Mouse (Mus musculus) erythroblast, embryonic 14.5 days (primary cell): ENCODE measurements around the gene Col4a4. TPM values are rescaled to one million over a fixed set of nuclear protein-coding genes. Genes with fewer than 3 reads are reported as not detected.

Experiments used
- H3K27me3 ChIP-seq: 2 replicates; pipeline ENCODE4 v1.6.1; 2012; ENCODE audit warnings: inconsistent platforms; ENCODE audit not compliant: control insufficient read depth
- H3K36me3 ChIP-seq: 2 replicates; pipeline ENCODE4 v1.6.1; 2012; ENCODE audit warnings: mild to moderate bottlenecking, inconsistent platforms; ENCODE audit not compliant: control insufficient read depth
- H3K4me1 ChIP-seq: 2 replicates; pipeline ENCODE4 v1.6.1; 2012; ENCODE audit warnings: inconsistent platforms; ENCODE audit not compliant: control insufficient read depth
- H3K4me3 ChIP-seq: replicated peaks from 2 replicates; pipeline ENCODE3; 2012; ENCODE audit warnings: moderate library complexity, mild to moderate bottlenecking, inconsistent platforms
- H3K9me3 ChIP-seq: 2 replicates; pipeline ENCODE4 v1.6.1; 2012; ENCODE audit warnings: low read length, inconsistent platforms, mixed read lengths; ENCODE audit not compliant: control insufficient read depth
- GATA1 ChIP-seq: IDR thresholded peaks from 2 replicates; pipeline ENCODE4 v1.6.1; 2012; ENCODE audit warnings: low read length, inconsistent platforms, mixed read lengths
- TAL1 ChIP-seq: IDR thresholded peaks from 3 replicates; pipeline ENCODE4 v1.6.1; 2012; ENCODE audit warnings: low read length, inconsistent platforms, mixed read lengths
- polyA plus RNA-seq: library from polyadenylated mRNA; stranded (reverse); fragments of >175 nt; gene quantifications from 2 replicates; pipeline ENCODE4 v1.2.3, GENCODE M21; 2012

Col4a4 gene
- polyA plus RNA-seq, 1 experiment: not detected

GRCm38 (mm10) chr1:82619981-82620380, 33.3 kb upstream of the Col4a4 start:
- Histone ChIP-seq H3K4me1 (peaks cover 2% of the 10 kb centered on the region), H3K4me3 (no peak overlapping the region), H3K27me3 (no peaks in the 10 kb centered on the region), H3K36me3 (no peaks in the 10 kb centered on the region), H3K9me3 (no peaks in the 10 kb centered on the region)
- no peak for TF ChIP-seq GATA1
- TF ChIP-seq TAL1: no peak

GRCm38 (mm10) chr1:82618592-82618991, 31.9 kb upstream of the Col4a4 start:
- Histone ChIP-seq H3K36me3 (no peaks in the 10 kb centered on the region), H3K27me3 (no peaks in the 10 kb centered on the region), H3K9me3 (no peaks in the 10 kb centered on the region), H3K4me3 (no peak overlapping the region), H3K4me1 (no peaks in the 10 kb centered on the region)
- no peak for TF ChIP-seq GATA1
- TF ChIP-seq TAL1: no peak

- H3K9me3 ChIP-seq: no peaks in the 10 kb centered on the region
- no peak overlapping the region for H3K4me3 ChIP-seq
- no peaks in the 10 kb centered on the region for H3K27me3 ChIP-seq
- TF ChIP-seq TAL1: no peak
- H3K4me1 ChIP-seq: no peaks in the 10 kb centered on the region
- no peaks in the 10 kb centered on the region for H3K36me3 ChIP-seq
These were observed 31.4 kb upstream of the Col4a4 start for GRCm38 (mm10) chr1:82618001-82618400.

- H3K4me3 ChIP-seq: no peak overlapping the region
- no peaks in the 10 kb centered on the region for H3K4me1 ChIP-seq
- no peak for TF ChIP-seq TAL1
- TF ChIP-seq GATA1: no peak
- H3K9me3 ChIP-seq: no peaks in the 10 kb centered on the region
- H3K36me3 ChIP-seq: no peaks in the 10 kb centered on the region
- H3K27me3 ChIP-seq: no peaks in the 10 kb centered on the region
These were observed 25.5 kb upstream of the Col4a4 start for GRCm38 (mm10) chr1:82612061-82612660.

- Histone ChIP-seq H3K4me1 (no peaks in the 10 kb centered on the region), H3K27me3 (no peaks in the 10 kb centered on the region), H3K4me3 (no peak overlapping the region), H3K36me3 (no peaks in the 10 kb centered on the region), H3K9me3 (no peaks in the 10 kb centered on the region)
- TF ChIP-seq TAL1 (no peak), GATA1 (no peak)
These were observed 22.1 kb upstream of the Col4a4 start for GRCm38 (mm10) chr1:82608646-82609262.

- Histone ChIP-seq H3K4me3 (no peak overlapping the region), H3K27me3 (no peaks in the 10 kb centered on the region), H3K9me3 (no peaks in the 10 kb centered on the region), H3K4me1 (no peaks in the 10 kb centered on the region), H3K36me3 (no peaks in the 10 kb centered on the region)
- TF ChIP-seq TAL1 (no peak), GATA1 (no peak)
These were observed 19.2 kb upstream of the Col4a4 start for GRCm38 (mm10) chr1:82605856-82606255.

- no peaks in the 10 kb centered on the region for H3K36me3 ChIP-seq
- no peak for TF ChIP-seq TAL1
- TF ChIP-seq GATA1: no peak
- H3K27me3 ChIP-seq: no peaks in the 10 kb centered on the region
These were observed 18.7 kb upstream of the Col4a4 start for GRCm38 (mm10) chr1:82605347-82605746.

GRCm38 (mm10) chr1:82603198-82603950, 16.7 kb upstream of the Col4a4 start:
- Histone ChIP-seq H3K27me3 (no peaks in the 10 kb centered on the region), H3K9me3 (no peaks in the 10 kb centered on the region), H3K4me1 (no peaks in the 10 kb centered on the region), H3K4me3 (no peak overlapping the region), H3K36me3 (no peaks in the 10 kb centered on the region)
- no peak for TF ChIP-seq TAL1
- TF ChIP-seq GATA1: no peak

More at GRCm38 (mm10) chr1:82605347-82605746, 18.7 kb upstream of the Col4a4 start:
- H3K4me3 ChIP-seq: no peak overlapping the region
- no peaks in the 10 kb centered on the region for H3K9me3 ChIP-seq
- H3K4me1 ChIP-seq: no peaks in the 10 kb centered on the region

- H3K4me3 ChIP-seq: no peak overlapping the region
- H3K27me3 ChIP-seq: no peaks in the 10 kb centered on the region
- H3K4me1 ChIP-seq: no peaks in the 10 kb centered on the region
- no peaks in the 10 kb centered on the region for H3K9me3 ChIP-seq
- TF ChIP-seq GATA1: no peak
- TF ChIP-seq TAL1: no peak
- no peaks in the 10 kb centered on the region for H3K36me3 ChIP-seq
These were observed 10.4 kb upstream of the Col4a4 start for GRCm38 (mm10) chr1:82596864-82597596.
